Mouse (Mus musculus): ENCODE measurements around the gene Edem2.
"Not testable (repeated sequence)": the region's sequence is repeated elsewhere in the genome, so short reads cannot be mapped to it uniquely, and the experiment has no call there.

Gene Edem2

DNA sequence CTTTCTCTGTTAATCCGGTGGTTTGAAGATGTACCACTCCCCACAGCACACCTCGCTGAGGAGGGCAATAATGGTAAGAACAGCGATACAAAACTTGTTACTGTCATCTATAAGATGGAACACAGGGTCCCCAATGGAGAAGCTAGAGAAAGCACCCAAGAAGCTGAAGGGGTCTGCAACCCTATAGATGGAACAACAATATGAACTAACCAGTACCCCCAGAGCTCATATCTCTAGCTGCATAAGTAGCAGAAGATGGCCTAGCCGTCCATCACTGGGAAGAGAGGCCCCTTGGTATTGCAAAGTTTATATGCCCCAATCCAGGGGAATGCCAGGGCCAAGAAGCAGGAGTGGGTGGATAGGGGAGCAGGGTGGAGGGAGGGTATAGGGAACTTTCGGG is 6.5 kb upstream of the Edem2 start, which contains the start of gene Gm17581:
Gene Gm17581, minus strand, starts transcription at position 101 of the 400 bp plus-strand sequence.
- DNase-seq (ENCODE audit: low spot score): not testable (repeated sequence)

DNA sequence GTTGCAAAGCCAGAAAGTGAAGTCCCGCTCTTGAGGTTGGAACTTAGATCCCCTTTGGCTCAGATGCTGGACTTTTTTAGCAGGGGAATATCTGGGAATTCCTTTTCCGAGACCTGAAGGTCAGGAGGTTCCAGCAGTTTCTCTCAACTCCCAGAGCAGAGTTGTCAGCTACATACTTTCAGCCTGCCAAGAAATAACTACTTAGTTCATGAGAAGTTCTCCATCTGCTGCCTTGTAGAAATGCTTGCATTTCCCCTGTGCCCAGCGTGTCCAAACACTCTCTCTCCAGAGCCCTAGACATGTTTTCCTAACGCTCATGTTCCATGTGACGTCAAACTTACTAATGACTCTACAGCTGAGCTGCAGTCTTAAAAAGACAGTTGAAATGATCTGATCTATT is 5.8 kb upstream of the Edem2 start:
- DNase-seq (ENCODE audit: low spot score): no peak

DNA sequence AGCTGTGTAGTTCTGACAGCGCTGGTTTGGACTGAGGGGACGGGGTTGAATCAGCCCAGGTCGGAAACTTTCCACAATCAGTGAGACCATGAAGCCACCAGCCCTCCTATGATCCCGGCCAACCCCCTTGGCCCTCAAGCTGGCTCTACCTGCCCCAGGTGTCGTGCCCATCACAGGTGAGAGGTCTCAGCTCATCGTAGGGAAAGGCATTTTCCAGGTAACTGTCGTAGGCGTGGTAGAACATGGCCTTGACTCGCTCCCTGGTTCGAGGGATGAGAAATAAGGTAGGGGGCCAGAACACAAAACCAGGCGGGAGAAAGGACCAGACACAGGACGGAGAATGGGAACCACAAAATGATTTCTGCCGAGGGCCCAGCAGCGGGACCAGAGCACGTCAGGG is 533 bp downstream of the Edem2 start:
- DNase-seq (ENCODE audit: low spot score): no peak

DNA sequence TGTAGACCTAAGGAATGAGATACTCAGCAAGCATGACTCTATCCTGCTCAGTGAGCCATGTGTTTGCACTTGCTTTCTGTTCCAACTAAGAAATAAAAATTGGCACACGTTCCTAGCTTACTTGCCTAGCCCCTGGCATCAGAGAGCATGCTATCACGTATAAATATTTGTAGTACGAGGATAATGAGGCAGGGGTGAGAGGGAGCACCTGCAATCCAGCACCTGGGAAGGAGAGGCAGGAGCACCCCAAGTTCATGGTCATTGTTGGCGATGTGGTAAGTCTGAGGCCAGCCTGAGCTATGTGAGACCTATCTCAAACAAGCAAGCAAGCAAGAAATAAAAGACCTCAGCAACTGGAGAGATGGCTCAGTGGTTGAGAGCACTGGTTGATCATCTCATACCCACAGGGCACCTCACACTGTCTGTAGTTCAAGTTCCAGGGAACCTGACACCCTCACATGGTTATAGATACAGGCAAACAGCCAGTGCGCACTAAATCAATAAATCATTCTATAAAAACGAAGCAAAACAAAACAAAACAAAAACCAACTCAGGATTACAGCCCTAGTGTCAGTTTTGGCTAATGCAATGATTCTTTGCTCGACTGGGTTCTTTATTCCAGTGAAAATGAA is 1.4 kb downstream of the Edem2 start:
- DNase-seq (ENCODE audit: low spot score): no peak

DNA sequence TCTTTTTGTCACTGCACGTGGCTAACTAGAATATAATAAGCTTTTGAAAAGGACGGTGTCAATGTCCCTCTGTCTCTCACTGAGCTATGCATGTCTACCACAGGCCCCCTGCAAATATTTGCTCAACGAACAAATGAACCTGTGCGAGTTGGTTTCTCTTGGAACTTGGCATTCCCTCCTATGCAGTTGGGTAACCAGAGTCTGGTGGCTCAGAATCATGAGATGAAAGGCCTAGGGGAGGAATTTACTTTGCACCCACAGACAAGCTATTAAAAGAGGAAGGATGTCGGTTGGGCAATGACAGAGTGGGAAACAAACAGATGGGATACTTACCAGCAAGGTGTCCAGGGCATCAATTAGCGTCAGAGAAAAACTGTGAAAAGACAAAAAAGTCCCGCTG is 3.0 kb downstream of the Edem2 start:
- no peak for DNase-seq (ENCODE audit: low spot score)

DNA sequence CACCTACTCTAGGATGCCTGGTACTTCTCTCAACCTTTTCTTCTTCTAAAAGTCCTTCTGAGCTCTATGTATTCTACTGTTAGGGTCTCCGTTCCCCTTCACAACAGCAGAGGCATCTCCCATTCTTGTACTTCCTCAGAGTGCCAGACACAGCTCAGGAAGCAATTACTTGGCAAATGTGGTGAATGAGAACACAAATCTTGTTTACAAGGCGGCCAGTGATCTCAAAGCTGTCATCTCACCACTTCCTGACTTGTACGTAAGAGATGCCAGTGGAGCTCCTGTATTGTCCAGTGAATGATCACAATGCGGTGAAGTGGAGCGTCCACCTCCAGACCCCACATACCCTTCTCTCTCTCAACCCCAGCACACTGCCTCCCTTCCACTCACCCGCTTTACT is 4.7 kb downstream of the Edem2 start:
- no peak for DNase-seq (ENCODE audit: low spot score)

DNA sequence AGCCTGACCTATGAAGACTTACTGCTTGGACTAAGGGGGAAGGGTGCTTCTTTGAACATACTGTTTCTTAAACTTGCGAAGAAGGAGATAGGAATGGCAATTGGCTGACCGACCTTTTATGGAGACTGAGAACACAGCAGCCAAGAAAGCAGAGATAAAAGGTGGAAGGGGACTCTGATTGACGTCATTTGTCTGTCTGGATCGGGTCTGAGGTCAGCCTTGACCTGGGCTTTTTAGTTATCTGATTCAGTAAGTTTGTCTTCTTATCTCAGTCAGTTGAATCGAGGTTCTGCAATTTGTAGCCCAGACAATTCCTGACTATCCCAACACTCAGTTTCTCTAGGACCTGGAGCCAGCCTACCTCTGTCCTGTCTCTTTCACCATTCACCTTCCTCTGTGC is 5.2 kb downstream of the Edem2 start:
- DNase-seq (ENCODE audit: low spot score): no peak

DNA sequence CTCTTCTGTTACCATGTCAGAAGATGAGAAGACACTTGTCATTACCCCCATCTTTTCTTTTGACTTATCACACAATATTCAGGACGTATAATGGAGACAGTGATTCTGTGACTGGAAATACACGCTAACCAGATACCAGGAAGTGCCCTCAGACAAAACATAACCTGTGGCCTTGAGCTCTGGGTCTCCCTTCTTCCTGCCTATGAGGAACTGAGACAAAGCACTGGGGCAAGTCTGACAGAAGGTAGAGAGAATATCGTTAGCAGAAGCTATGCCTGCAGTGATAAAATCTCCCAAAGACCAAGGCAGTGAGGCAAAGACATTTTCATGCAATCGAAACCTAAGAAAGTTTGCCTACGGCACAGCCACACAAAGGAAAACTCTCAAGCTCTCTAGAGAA is 8.7 kb downstream of the Edem2 start:
- DNase-seq (ENCODE audit: low spot score): no peak

DNA sequence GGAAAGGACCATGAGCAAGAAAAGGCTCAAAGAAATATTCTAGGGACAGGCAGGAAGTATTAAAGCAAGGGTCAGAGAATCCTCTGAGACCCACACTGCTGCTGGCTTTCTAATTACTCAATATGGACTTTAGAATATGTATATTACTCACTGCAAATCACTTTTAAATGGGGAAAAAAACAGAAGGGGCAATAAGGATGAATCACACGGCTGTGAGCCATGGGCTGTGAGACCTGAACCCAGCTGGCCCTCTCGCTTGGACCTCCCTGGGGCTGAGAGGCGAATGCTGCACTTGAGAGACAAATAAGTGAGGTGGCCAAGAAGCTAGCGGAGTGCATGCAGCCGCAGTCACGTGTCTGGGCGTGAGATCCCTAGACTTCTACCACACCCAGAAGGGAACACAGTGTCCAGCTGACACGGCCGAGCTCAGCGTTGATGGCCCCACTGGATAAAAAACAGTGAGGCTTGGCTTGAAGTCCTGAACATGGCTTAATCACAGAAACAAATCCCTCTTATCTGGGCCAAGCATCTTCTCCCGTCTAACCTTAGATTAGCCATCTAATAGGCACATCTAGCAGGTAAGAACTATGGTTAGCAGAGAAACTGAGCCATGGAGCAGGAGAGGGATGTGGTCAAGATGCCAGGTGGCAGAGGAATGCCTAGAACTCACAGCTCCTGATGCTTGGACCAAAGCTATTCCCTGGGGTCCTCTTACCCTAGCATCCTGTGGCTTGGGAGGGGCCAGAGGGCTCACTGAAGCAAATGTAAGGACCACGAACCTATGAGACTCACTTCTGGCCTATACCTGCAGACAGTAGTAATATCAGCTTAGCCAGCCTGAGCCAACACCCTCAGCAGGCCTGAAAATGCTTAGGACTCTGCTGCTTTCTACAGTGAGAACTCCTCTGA is 11.9 kb downstream of the Edem2 start:
- DNase-seq (ENCODE audit: low spot score): no peak

DNA sequence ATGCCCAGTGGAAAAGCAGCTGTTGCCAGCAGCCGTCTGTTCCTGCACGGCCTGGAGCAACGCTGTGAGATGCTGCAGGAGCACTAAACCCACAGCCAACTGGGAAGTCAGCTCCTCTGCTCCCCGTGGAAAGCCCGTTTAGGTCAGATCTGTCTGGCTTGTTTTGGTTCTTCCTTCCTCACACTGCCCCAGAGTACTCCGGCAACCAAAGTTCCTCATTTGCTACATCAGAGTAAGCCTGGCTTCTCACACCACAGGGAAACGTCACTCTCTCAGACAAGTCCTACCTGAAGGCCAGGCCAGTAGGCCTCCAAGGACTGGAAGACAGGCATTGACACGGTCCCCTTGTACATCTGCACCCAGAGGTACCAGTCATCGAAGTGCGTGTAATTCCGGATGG is 18.7 kb downstream of the Edem2 start:
- no peak for DNase-seq (ENCODE audit: low spot score)

DNA sequence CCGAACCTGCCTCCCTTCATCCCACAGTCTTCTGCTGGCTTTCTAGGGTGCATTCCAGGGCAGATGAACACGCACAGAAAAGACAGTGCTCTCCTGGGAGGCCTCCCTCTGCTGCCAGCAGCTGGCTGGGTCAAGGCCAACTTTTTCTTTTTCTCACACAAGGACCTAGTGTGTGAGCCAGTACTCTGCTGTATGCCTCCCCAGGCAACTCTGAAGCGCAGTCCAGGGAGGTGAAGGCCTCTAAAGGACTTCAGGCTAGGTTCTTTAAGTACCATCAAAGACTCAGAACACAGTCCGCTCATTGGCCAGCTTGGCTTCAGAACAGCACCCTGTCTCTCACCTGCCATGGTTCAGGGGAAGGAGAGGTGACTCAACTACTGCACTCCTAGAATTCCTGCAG is 22.0 kb downstream of the Edem2 start:
- no peak for DNase-seq (ENCODE audit: low spot score)

DNA sequence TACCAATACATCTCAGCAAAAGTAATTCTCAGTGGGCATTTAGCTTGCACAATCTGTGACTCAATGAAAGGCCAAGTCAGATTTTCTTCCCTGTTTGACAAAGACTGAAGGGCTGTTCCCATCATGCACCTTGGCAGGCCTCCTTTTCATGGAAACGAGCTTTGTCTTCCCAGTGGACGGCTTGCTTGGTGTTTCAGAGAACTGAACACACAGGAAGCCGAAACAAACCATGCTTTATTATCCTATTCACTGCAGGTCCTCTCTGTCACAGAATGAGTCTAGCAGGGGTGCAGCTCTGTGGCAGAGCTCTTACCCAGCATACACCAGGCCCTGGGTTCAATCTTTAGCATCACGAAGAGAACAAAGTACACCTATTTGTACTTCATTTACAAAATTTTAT is 25.6 kb downstream of the Edem2 start:
- DNase-seq (ENCODE audit: low spot score): no peak

DNA sequence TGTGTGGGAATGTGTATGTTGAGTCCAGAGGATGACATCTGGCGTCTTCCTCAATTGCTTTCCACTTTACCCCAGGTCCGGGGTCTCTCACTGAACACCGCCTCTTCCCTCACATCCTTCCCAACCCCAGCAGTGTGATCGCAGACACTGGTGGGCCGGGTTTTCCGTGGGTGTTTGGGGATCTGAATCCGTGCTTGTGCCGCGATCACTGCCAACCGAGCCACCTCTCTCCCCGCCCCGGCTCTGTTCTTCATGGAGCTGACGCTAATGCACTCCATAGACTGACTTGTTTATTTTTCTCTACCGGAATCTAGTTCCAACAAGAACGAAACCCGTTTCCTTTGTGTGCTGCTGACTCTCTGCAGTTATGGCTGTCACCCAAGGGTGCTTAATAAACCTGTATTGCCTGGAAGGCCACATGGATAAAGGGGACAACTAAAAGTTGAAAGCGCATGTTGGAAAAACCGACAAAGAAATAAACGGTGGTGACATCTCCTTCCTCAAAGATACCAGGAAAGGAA is 27.8 kb downstream of the Edem2 start:
- no peak for DNase-seq (ENCODE audit: low spot score)

DNA sequence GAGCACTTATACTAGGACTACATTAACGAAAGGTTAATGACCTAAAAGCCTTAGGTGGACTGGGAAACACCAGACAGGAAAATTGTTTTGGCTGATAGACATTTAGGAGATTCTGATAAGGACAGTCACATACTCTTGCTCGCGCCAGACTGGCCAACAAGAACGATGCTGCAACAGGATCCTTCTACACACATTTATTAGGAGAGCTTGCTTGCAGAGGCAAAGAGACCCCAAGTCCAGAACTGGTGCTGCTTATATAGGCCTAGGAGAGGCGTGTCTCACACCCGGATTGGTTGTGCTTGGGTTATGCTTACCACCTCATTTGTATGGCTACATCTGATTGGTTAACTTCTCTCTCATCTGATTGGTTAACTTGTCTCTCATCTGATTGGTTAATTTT is 30.8 kb downstream of the Edem2 start:
- DNase-seq (ENCODE audit: low spot score): not testable (repeated sequence)

DNA sequence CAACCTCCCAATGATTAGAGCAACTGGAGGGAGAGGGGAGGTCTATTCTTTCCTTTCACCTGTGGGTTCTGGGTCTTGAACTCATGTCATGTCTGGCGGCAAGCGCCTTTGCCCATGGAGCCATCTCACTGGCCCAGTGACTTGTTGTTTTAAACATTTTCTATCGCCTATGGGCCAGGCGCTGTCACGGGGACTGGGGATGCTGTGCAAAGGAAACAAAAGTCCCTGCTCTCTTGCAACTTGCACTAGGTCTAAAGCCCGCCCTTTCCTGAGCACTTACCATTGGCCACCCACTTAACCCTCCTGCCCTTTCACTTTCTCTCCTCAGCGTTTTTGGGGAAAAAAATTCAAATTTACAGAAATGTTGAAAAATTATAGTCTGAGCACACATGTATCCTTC is 32.4 kb downstream of the Edem2 start:
- DNase-seq (ENCODE audit: low spot score): no peak

DNA sequence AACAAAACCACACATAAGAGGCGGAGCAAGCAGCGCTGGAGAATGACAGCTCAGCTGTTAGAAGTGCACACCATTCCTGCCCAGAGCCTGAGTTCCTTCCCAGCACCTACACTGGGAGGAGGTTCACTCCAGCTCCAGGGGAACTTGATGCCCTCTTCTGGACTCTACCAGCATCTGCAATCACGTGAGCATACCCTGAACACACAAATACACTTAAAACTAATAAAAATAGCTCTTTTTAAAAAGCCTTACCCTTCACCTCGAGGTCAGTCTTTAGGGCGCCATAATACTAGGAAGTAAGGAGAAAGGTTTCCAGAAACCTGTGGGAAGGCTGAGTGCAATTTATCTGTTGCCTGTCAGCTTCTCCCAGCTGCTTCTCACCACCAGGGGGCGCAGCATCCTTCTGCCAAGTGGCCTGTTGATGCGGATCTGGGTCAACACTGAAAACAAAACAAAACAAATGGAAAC is 33.1 kb downstream of the Edem2 start:
- DNase-seq (ENCODE audit: low spot score): peak; percentile 70

DNA sequence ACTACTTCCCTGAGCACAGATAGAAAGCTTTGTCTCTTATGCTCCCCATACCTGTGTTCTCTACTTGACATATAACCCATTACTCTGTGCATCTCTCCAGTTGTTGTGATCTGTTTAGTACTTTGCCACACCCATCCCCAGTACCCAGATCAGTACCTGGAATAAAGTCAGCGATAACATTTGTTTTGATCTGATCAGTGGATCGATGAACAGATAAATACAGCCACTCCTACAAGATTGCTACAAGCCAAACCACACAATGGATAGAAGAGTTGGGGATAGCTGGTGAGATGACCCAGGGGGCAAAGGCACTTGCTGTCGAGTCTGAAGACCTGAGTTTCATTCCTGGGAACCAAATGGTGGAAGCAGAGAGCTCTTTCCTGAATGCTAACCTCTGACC is 34.0 kb downstream of the Edem2 start:
- no peak for DNase-seq (ENCODE audit: low spot score)

DNA sequence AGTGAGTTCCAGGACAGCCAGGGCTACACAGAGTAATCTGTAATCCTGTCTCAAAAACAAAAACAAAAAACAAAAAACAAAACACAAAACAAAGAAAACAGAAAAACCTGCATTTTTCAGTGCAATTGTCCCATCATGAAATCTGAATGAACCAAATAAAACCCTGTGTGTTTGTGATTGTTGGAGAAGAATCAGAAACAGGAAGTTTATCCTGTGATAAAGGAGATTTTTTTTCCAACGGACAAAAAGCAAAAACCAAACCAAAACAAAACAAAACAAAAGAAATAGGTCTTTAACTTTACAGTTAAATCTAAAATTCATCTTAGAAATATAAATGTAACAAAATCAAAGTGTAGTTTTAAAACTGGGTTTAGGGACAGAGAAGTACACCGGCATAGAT is 34.7 kb downstream of the Edem2 start:
- DNase-seq (ENCODE audit: low spot score): no peak

DNA sequence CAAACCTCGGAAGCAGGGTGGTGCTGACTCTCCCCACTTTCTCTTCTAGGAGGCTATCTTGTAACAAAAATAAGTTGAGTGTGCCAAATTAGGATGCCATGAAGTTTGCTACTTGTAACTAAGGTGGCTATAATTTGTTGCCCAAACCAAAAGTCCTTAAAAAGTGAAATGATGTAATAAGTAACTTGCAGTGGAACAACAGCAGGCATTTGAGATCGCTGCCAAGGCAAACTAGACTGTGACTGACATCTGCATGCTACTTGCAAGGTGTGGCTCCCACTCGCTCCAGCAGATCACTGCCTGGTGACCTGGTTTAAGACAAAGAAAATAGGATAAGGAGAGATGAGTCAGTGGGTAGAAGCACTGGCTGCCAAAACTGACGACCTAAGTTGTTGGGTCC is 36.1 kb downstream of the Edem2 start:
- no peak for DNase-seq (ENCODE audit: low spot score)

DNA sequence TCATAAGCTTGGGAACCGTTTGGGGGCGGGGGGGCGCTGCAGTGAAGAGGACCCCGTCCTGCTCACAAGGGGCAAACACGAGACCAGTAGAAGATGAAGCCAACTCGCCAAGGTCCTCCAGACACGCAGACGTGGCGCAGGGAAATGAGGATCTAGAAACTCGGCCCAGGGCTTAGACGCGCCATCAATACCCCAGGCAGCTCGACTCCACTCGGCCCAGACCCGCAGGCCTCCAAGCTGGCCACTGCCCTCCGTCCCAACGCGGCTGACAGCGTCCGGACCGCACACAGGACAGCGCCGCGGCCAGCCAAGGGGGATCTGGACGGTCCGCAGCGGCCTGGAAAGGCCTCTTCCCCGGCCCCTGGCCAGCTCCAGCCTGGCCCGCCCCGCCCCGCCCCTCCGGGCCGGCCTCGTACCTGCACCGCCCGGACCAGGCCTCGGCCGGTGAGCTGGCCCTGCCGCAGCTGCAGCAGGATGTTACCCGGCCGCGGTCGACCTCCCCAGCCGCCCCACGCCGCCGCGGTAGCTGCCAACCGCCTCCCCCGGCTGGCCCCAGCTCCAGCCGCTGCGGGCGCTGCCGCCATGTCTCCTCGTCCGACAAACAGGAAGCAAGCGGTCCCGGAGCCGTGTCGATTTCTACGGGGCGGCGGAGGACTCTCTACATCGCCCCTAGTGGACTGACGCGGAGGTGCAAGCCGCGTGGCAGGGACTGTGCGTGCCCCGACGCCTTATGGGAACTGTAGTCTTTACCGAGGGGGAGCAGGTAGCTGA is 37.4 kb downstream of the Edem2 start, which contains the start of gene Trpc4ap:
Gene Trpc4ap, minus strand, starts transcription at position 662 of the 771 bp plus-strand sequence.
- DNase-seq (ENCODE audit: low spot score): peak; percentile 92

DNA sequence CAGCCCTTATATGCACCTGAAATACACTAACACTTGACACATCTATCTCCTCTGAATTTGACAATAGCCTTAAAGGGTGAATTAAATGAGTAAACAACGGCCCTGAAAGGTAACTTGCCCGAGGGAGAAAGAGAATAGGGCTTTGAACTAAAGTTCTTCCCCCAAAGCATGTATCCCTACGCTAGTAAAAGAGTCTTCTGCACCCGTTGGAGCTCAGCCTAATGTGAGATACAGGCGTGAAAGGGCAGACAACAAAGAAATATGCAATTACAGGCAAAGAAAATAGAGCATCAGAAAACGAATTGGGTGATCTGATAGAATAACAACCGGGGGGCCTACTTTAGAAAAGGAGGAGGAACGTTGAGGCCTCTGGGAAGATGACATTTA is 37.9 kb downstream of the Edem2 start:
- DNase-seq (ENCODE audit: low spot score): no peak

DNA sequence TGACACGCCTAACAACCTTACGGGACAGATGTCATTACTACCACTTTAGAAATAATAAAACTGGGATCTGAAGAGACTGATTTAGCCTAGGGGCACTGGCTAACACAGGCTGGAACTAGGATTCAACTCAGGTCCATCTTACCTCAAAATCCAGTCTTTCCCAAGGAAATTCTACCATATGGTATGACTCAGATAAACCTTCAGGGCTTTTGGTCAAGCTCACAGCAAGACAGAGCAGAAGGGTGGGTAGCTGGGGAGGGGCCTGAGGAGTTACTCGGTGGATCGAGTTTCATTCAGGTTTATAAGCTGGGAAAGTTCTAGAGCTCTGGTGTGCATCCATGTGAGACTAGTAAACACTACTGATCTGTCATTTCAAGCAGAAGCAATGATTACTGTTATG is 40.1 kb downstream of the Edem2 start:
- no peak for DNase-seq (ENCODE audit: low spot score)

Measured in urinary bladder, postnatal 10 days (tissue).